Mouse (Mus musculus) bone marrow macrophage, adult 2 months (primary cell): Measurements from ENCODE around the gene Itsn1.

ENCODE experiments used
- CTCF ChIP-seq: IDR thresholded peaks from 2 replicates; pipeline ENCODE4 v1.5.1; 2012; ENCODE audit warnings: low read depth, mild to moderate bottlenecking, low read length, moderate library complexity
- POLR2A ChIP-seq: IDR thresholded peaks from 2 replicates; pipeline ENCODE4 v1.6.1; 2012; ENCODE audit warnings: mild to moderate bottlenecking, low read depth, low read length, borderline replicate concordance

- TF ChIP-seq POLR2A (no peak), CTCF (no peak)
Measured at GRCm38 (mm10) chr16:91969516-91970031, 240.5 kb downstream of the Itsn1 start.
